Mouse (Mus musculus) embryonic facial prominence, embryonic 10.5 days (tissue): ENCODE measurements at regions not wholly inside any gene's neighbourhood (a gene's known extent, or its start where the extent isn't known, plus 50 kb on each side); places are given as distances from the start of the nearest gene placed in this dataset.

Experiments
- DNase-seq: peaks from one replicate; pipeline ENCODE4 v3.0.0-alpha.2; 2017; ENCODE audit warnings: low spot score
- H3K27ac ChIP-seq: fragments of 300-500 bp; sonication (generic); replicated peaks from 2 replicates; pipeline ENCODE4 v1.5.1; 2016; ENCODE audit warnings: mild to moderate bottlenecking
- H3K27me3 ChIP-seq: fragments of 300-500 bp; sonication (generic); replicated peaks from 2 replicates; pipeline ENCODE4 v1.6.1; 2016; ENCODE audit warnings: low read depth, mild to moderate bottlenecking; ENCODE audit not compliant: poor library complexity, severe bottlenecking
- H3K36me3 ChIP-seq: fragments of 300-500 bp; sonication (generic); replicated peaks from 2 replicates; pipeline ENCODE4 v1.6.1; 2016; ENCODE audit warnings: mild to moderate bottlenecking, moderate library complexity
- H3K4me1 ChIP-seq: fragments of 300-500 bp; sonication (generic); 2 replicates; pipeline ENCODE4 v1.6.1; 2016
- H3K4me3 ChIP-seq: fragments of 300-500 bp; sonication (generic); 2 replicates; pipeline ENCODE4 v1.5.1; 2016; ENCODE audit warnings: mild to moderate bottlenecking, moderate library complexity
- H3K9me3 ChIP-seq: fragments of 300-500 bp; sonication (generic); 2 replicates; pipeline ENCODE4 v1.6.1; 2016; ENCODE audit warnings: mild to moderate bottlenecking
- WGBS: fragments of 180-500 bp; shearing (Covaris S2); methylation state at CpG from one replicate; pipeline ENCODE4 v1.1.7; 2016; 5-methylcytosine and 5-hydroxymethylcytosine counted together

- WGBS = 77% methylated on average over 1 of the region's 1 CpGs
- no peaks in the 10 kb centered on the region for H3K4me1 ChIP-seq
- DNase-seq = no peak
Observed at GRCm38 (mm10) chrX:42364137-42364536, 125.4 kb upstream of the Tex13c2 start.

GRCm38 (mm10) chrX:42373794-42374398 lies 115.6 kb upstream of the Tex13c2 start:
- H3K4me1 ChIP-seq = no peaks in the 10 kb centered on the region
- DNase-seq = no peak
- H3K4me3 ChIP-seq = no peak overlapping the region
- WGBS = 73% methylated on average over 3 of the region's 3 CpGs
- H3K27me3 ChIP-seq = no peaks in the 10 kb centered on the region
- H3K27ac ChIP-seq = no peak overlapping the region
- H3K9me3 ChIP-seq = no peaks in the 10 kb centered on the region
- H3K36me3 ChIP-seq = no peaks in the 10 kb centered on the region

More at GRCm38 (mm10) chrX:42364137-42364536, 125.4 kb upstream of the Tex13c2 start:
- no peak overlapping the region for H3K27ac ChIP-seq
- no peaks in the 10 kb centered on the region for H3K36me3 ChIP-seq
- peaks cover 9% of the 10 kb centered on the region; the same call in 1 of the 2 replicates for H3K27me3 ChIP-seq
- no peak overlapping the region for H3K4me3 ChIP-seq
- H3K9me3 ChIP-seq = no peaks in the 10 kb centered on the region

- H3K4me3 ChIP-seq = no peak overlapping the region
- no peaks in the 10 kb centered on the region for H3K9me3 ChIP-seq
- no peaks in the 10 kb centered on the region for H3K27me3 ChIP-seq
- no peaks in the 10 kb centered on the region for H3K36me3 ChIP-seq
- 83% methylated on average over 3 of the region's 3 CpGs for WGBS
- no peak for DNase-seq
- no peaks in the 10 kb centered on the region for H3K4me1 ChIP-seq
- no peak overlapping the region for H3K27ac ChIP-seq
Observed at GRCm38 (mm10) chrX:42393836-42394556, 95.5 kb upstream of the Tex13c2 start.

GRCm38 (mm10) chrX:42396441-42396840 lies 93.0 kb upstream of the Tex13c2 start:
- no peaks in the 10 kb centered on the region for H3K36me3 ChIP-seq
- H3K27me3 ChIP-seq = no peaks in the 10 kb centered on the region
- WGBS = 88% methylated on average over 4 of the region's 4 CpGs
- DNase-seq = no peak
- no peak overlapping the region for H3K27ac ChIP-seq
- H3K4me1 ChIP-seq = no peaks in the 10 kb centered on the region
- H3K9me3 ChIP-seq = no peaks in the 10 kb centered on the region
- no peak overlapping the region for H3K4me3 ChIP-seq

- 78% methylated on average over 1 of the region's 1 CpGs for WGBS
- H3K4me3 ChIP-seq = no peak overlapping the region
- no peak for DNase-seq
Observed at GRCm38 (mm10) chrX:42398836-42399235, 90.7 kb upstream of the Tex13c2 start.

GRCm38 (mm10) chrX:42399343-42399742 lies 90.1 kb upstream of the Tex13c2 start:
- Histone ChIP-seq H3K27ac (no peak overlapping the region), H3K4me1 (no peaks in the 10 kb centered on the region), H3K9me3 (no peaks in the 10 kb centered on the region), H3K36me3 (no peaks in the 10 kb centered on the region), H3K27me3 (no peaks in the 10 kb centered on the region), H3K4me3 (no peak overlapping the region)
- DNase-seq = no peak

More at GRCm38 (mm10) chrX:42398836-42399235, 90.7 kb upstream of the Tex13c2 start:
- H3K36me3 ChIP-seq = no peaks in the 10 kb centered on the region
- H3K4me1 ChIP-seq = no peaks in the 10 kb centered on the region
- no peaks in the 10 kb centered on the region for H3K9me3 ChIP-seq
- H3K27me3 ChIP-seq = no peaks in the 10 kb centered on the region
- H3K27ac ChIP-seq = no peak overlapping the region

GRCm38 (mm10) chrX:42401091-42401490 lies 88.4 kb upstream of the Tex13c2 start:
- Histone ChIP-seq H3K4me3 (no peak overlapping the region), H3K27me3 (no peaks in the 10 kb centered on the region), H3K4me1 (no peaks in the 10 kb centered on the region), H3K36me3 (no peaks in the 10 kb centered on the region), H3K27ac (no peak overlapping the region), H3K9me3 (no peaks in the 10 kb centered on the region)
- 85% methylated on average over 1 of the region's 1 CpGs for WGBS
- DNase-seq = no peak

- WGBS = 67% methylated on average over 7 of the region's 7 CpGs
- DNase-seq = no peak
Observed at GRCm38 (mm10) chrX:42401564-42402334, 87.7 kb upstream of the Tex13c2 start.

GRCm38 (mm10) chrX:42402335-42402605 lies 87.2 kb upstream of the Tex13c2 start:
- Histone ChIP-seq H3K27ac (no peak overlapping the region), H3K36me3 (no peaks in the 10 kb centered on the region), H3K9me3 (no peaks in the 10 kb centered on the region), H3K4me3 (no peak overlapping the region), H3K4me1 (no peaks in the 10 kb centered on the region), H3K27me3 (no peaks in the 10 kb centered on the region)
- peak; percentile 7 for DNase-seq
- whole genome bisulfite sequencing = 53% methylated on average over 4 of the region's 4 CpGs

More at GRCm38 (mm10) chrX:42401564-42402334, 87.7 kb upstream of the Tex13c2 start:
- Histone ChIP-seq H3K36me3 (no peaks in the 10 kb centered on the region), H3K4me3 (no peak overlapping the region), H3K27ac (no peak overlapping the region), H3K27me3 (no peaks in the 10 kb centered on the region), H3K9me3 (no peaks in the 10 kb centered on the region), H3K4me1 (no peaks in the 10 kb centered on the region)

GRCm38 (mm10) chrX:42431851-42432635 lies 57.4 kb upstream of the Tex13c2 start:
- DNase-seq = peak; percentile 10
- WGBS = 20% methylated on average over 7 of the region's 7 CpGs
- H3K27ac ChIP-seq = no peak overlapping the region
- no peaks in the 10 kb centered on the region for H3K36me3 ChIP-seq
- no peaks in the 10 kb centered on the region for H3K9me3 ChIP-seq
- H3K27me3 ChIP-seq = no peaks in the 10 kb centered on the region
- H3K4me3 ChIP-seq = no peak overlapping the region
- H3K4me1 ChIP-seq = no peaks in the 10 kb centered on the region; the same call in 1 of the 2 replicates
